Mouse (Mus musculus): ENCODE measurements around the gene Abcb4.
"Not testable (repeated sequence)": the region's sequence is repeated elsewhere in the genome, so short reads cannot be mapped to it uniquely, and the experiment has no call there.

The Abcb4 gene

DNA sequence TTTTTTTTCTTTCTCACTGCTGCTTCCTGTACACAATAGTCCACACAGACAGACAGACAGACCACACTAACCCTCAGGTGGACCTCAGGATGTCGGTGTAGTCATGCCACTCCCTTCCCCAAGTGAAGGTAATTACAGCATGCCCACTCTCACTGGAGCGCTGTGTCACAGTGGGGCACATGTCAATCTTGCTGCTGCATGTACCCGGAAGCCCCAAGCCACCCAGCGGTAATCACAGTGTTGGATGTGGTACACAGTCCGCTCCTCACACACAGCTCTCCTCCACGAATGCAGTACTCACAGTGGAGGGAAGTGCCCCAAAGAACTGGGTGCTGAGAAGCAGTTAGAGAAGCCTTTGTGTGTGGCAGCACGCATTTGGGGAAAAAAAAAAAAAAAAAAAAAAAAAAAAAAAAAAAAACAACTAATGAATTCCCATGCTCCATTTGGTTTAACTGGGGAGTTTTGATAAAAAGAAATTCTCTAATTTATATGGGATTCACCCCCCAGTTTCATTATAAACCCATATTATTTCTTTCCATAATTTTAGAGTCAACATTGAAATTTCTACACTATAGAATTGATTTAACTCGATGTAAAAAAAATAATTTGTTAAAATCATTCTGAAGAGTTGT is 18.2 kb downstream of the Abcb4 start:
- no peak for DNase-seq (ENCODE audit: low spot score)

DNA sequence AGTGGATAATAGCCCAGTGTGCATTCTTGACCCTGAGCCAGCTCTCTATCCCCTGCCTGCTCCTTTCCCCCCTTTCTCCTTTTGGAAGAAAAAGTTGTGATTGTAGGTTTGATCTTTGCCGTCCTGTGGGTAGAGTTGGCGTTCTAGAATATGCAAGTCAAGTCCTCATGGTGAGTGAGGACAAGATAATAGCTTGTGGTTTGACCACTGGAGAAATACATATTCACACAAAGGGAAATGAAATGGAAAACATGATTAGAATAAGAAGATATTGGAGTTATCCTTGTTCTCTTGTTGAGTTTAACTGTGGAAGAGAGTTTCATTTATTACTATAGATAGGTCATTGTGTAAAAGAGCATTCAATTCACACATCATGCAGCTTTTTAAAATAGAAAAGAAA is 22.9 kb downstream of the Abcb4 start:
- DNase-seq (ENCODE audit: low spot score): no peak

DNA sequence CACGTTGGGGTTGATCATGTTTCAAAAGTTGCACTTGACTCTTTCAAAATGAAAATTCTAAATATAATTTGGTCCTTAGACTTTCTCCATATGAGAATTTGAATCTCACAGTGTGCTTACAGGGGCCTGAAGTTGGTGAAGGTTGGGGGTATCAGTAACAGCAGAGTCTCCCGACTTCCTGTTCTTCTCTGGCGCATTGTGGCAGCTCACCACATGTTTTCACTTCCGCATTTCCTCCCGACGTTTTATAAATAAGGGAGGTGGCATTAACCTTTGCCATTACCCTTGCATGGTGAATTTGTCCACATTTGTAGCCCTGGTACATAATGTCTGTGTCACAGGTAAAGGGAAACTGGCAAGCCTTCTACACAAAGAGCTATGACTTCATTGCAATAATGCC is 23.6 kb downstream of the Abcb4 start:
- no peak for DNase-seq (ENCODE audit: low spot score)

DNA sequence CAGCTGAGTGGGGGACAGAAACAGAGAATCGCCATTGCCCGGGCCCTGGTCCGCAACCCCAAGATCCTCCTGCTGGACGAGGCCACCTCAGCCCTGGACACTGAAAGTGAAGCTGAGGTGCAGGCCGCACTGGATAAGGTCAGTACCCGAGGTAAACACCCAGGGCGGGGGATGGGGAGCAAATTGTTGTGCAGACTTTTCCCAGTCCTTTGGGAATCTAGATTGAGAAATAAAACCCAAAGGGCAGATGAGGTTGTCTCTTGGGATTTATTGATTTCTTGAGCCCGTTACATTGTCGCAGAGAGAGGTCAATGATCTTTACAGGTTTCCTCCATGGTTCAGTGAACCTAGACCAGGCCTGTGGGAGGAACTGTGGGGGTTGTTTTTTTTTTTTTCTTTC is 34.9 kb downstream of the Abcb4 start:
- no peak for DNase-seq (ENCODE audit: low spot score)

- DNase-seq (ENCODE audit: low spot score): no peak
These were observed 44.4 kb downstream of the Abcb4 start for GRCm38 (mm10) chr5:8937965-8938364.

- DNase-seq (ENCODE audit: low spot score): not testable (repeated sequence)
These were observed 47.7 kb downstream of the Abcb4 start for GRCm38 (mm10) chr5:8941266-8941665.

DNA sequence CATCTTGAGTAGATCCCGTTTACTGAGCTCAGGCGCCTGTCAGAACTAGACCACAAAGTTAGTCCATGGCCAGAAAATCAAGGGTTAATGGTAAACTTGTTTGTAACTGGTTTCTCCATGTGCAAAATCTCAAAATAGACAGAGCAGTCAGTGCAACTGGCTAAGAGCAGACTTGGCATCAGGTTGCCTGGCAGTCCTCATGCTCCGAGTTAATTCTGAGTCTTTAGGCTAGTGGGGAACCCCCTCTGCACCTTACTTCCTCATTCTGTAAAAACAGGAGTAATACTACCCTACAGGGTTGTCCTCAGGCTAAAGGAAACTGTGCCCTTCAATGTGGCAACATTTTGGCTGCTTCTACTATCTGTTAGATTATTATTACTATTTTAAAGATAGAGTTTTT is 50.3 kb downstream of the Abcb4 start:
- no peak for DNase-seq (ENCODE audit: low spot score)

DNA sequence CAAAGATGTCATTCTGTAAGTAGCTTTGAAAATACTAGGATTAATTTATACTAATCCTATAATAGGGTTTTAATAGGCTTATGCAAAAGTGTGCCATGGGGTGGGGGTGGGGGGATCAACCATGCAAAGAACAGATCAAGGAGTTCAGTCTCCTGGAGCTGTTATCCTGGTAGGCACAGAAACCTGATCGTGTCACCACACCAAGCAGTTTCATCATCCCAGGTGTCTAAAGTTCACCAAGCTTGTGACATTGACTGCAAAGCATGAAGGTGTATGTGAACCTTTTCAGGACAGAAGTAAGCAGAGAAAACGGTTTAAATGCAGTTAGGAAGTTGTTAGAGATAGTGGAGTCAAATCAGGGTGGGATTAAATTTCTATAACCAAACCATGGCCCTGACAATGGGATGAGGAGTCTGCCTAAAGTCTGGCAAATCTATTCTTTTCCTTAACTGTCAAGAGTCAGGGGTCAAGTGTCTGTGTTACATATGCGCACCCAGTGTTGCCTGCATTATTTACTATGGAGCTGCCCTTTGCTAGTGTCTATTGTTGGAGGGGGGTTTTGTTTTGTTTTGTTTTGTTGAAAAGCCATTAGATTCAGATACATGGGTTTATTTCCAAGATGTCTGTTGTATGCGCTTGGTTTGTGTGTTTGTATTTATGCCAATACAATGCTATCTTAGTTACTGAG is 54.0 kb downstream of the Abcb4 start:
- no peak for DNase-seq (ENCODE audit: low spot score)

DNA sequence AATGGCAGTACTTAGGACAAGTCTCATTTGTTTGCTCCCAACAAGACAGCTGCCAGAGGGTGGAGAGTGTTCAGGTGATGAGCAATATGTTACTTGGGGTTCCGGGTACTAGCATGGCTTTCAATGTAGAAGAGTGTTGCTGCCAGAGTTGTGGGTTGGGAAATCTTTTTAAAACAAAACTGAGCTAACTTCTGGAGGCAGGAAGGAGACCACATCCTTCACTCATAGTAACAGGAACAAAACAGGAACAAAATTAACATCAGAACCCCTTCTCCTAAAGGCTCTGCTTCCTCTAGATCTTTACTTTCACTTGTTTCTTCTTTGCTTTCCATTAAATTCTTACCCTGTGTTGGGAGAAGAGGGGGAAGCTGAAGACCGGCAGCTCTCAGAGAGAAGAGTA is 60.1 kb downstream of the Abcb4 start:
- no peak for DNase-seq (ENCODE audit: low spot score)

DNA sequence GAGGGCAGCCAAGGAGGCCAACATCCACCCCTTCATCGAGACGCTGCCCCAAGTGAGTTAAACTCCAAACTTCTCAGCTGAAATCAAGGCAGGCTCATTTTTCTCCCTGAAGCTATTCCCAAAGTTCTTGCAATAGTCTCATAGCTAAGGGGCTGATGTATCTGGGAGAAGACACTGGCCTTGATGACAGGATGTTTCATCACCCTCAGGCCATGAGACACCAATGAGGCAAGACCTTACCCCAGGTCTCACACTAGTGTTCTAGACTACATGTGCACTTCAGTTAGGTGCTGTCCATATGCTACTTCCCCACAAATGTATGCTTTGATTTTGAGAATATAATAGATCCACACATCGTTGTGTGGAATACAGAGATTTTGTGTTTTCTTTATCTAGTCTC is 62.0 kb downstream of the Abcb4 start:
- DNase-seq (ENCODE audit: low spot score): no peak

GRCm38 (mm10) chr5:8960534-8960933 is 67.0 kb downstream of the Abcb4 start:
- no peak for DNase-seq (ENCODE audit: low spot score)

- no peak for DNase-seq (ENCODE audit: low spot score)
These were observed 71.0 kb downstream of the Abcb4 start for GRCm38 (mm10) chr5:8964487-8964886.

DNA sequence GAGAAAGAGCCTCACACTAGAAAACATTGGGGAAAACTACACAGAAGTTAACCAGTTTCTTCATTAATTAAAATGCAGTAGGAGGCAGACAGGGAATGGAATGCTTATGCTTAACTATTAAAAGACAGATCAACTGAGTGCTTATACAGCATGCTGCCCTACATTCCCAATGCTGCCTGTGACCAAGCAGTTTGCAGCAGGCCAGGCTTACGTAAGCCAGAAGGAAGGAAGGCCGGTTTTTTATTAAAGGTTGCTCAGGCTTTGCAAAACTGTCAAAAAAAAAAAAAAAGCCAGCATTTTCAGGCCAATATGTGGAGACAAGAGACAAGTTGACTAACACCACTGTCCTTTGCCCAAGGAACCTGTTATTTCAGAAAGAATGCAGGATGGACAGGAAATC is 77.2 kb downstream of the Abcb4 start:
- DNase-seq (ENCODE audit: low spot score): no peak

DNA sequence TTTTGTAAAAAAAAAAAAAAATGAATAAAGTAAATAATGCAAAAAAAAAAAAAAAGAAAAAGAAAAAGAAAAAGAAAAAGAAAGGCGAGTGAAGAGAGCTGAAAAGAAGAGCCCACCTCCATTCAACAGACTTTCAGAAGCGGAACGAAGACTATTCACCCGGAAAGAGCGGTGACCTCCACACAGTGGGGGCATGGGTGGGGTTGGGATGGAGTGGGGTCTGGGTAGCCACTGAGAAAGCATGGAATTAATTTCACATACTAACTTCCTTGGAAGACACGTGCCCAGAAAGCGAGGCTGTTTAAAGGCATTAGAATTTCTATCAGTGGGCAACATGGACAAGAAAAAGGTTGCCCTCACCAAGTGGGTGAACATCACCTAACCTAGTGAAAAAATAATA is 78.8 kb downstream of the Abcb4 start:
- no peak for DNase-seq (ENCODE audit: low spot score)

DNA sequence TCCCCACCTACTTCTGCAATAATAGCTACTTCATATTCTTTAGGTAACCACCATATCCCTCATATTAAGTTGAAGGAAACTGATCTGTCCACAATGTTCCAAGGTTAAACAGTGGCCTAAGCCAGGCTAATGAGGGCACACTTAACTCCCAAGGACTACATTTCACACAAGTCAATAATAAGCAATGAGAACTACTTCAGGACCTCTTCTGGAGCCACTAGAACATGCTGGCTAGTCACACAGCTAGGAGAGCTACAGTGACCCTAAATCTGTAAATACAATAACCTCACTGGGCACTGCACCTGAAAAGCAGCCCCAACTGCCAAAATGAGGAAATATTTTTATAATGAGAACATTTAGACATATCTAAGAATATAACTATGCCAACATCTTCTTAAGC is 81.2 kb downstream of the Abcb4 start:
- DNase-seq (ENCODE audit: low spot score): no peak

GRCm38 (mm10) chr5:8985470-8985869 is 92.0 kb downstream of the Abcb4 start:
- no peak for DNase-seq (ENCODE audit: low spot score)

GRCm38 (mm10) chr5:8987925-8988324 is 94.4 kb downstream of the Abcb4 start:
- DNase-seq (ENCODE audit: low spot score): no peak

- no peak for DNase-seq (ENCODE audit: low spot score)
These were observed 97.0 kb downstream of the Abcb4 start for GRCm38 (mm10) chr5:8990526-8990925.

DNA sequence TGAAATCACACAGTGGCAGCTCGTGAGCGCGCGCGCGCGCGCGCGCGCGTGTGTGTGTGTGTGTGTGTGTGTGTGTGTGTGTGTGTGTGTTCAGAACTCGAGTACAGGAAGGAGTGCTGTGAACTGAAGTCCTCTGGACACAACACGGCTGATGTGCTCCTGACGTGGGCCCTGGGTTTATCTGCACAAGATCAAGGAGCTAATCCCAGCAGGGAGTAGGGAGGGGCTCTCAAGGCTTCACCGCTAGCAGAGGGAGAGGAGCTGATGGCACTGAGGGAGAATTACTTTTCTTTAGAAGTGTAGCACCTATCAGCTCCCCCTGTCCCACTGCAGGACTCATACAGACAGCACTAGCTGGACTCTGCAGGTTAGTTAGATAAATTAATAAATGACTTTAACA is 98.1 kb downstream of the Abcb4 start:
- no peak for DNase-seq (ENCODE audit: low spot score)

DNA sequence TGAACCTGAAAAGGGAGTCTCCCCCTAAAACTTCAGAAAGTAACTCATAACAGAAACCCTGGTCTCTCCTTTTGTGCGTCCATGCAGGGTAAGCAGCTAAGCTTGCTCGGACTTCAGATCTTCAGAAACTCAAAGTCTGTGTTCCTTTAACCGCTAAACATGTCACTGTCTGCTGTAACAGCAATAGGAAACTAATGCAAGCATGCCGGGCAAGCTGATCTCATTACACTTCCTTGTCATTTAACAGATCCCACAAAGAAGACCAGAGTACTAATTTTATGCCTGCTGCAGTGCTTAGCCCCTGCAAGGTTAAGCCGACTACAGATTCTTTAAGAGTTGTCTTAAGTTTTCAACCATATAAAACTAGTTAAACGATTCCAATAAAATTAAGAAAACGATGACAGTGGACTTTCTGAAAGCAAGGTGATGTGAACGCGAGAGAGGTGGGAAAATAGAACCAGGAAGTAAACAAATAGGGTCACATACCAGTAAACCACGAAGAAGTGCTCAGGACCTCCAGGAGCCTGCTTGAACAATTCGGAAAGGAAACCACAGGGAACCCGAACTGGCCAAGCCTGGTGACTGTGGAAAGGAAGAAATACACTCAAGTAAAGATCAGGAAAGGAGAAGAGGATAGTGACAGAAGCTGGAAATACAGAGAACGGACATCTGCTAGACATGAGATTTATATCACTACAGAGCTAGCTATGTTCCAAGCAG is 102.6 kb downstream of the Abcb4 start:
- no peak for DNase-seq (ENCODE audit: low spot score)

- DNase-seq (ENCODE audit: low spot score): peak; percentile 88
These were observed 103.4 kb downstream of the Abcb4 start, which contains the start of gene Crot for GRCm38 (mm10) chr5:8996686-8997512. Gene Crot, minus strand, starts transcription at chr5:8997324.

GRCm38 (mm10) chr5:8997513-8997895 is 104.0 kb downstream of the Abcb4 start:
- DNase-seq (ENCODE audit: low spot score): no peak

DNA sequence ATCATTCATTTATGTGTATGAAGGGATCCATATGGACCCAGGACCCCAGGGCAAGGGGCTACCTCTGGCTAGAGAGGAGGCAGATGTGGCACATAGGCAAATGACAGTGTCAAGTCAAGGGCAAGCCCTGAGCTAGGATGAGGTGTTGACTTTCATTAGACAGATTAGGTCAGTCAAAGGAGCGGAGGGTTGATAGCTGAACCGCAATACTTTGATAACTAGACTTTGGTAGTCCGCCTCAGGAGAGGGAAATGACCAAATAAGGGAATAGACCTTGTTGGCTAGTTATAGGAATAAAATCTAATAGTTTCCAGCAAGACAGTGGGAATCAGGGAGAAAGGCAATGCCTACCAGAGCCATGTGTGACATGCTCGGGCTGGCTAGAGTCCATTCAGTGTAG is 105.6 kb downstream of the Abcb4 start:
- no peak for DNase-seq (ENCODE audit: low spot score)
